Mouse (Mus musculus) intestine, embryonic 16.5 days (tissue): ENCODE data around the gene Aagab. TPM values are rescaled to one million over a fixed set of nuclear protein-coding genes. Genes with fewer than 3 reads are reported as not detected.

Experiments
- ATAC-seq: fragments of 200-750 bp; cut with Nextera tagmentation; 2 replicates; pipeline ENCODE4 v1.8.0; 2017; ENCODE audit warnings: moderate TSS enrichment, moderate library complexity
- H3K27ac ChIP-seq: fragments of 300-500 bp; sonication (generic); 2 replicates; pipeline ENCODE4 v1.5.1; 2014; ENCODE audit warnings: mild to moderate bottlenecking, low read length
- H3K27me3 ChIP-seq: fragments of 300-500 bp; sonication (generic); replicated peaks from 2 replicates; pipeline ENCODE4 v1.6.1; 2014; ENCODE audit warnings: low read length, control low read depth, mixed read lengths; ENCODE audit not compliant: control insufficient read depth, insufficient read depth
- H3K36me3 ChIP-seq: fragments of 300-500 bp; sonication (generic); 2 replicates; pipeline ENCODE4 v1.6.1; 2014; ENCODE audit warnings: low read length, control low read depth; ENCODE audit not compliant: control insufficient read depth, insufficient read depth
- H3K4me1 ChIP-seq: fragments of 300-500 bp; sonication (generic); 2 replicates; pipeline ENCODE4 v1.6.1; 2014; ENCODE audit warnings: low read length, control low read depth, mixed read lengths; ENCODE audit not compliant: control insufficient read depth, insufficient read depth
- H3K4me2 ChIP-seq: fragments of 300-500 bp; sonication (generic); 2 replicates; pipeline ENCODE4 v1.6.1; 2014; ENCODE audit warnings: low read depth, low read length, control low read depth
- H3K4me3 ChIP-seq: fragments of 300-500 bp; sonication (generic); 2 replicates; pipeline ENCODE4 v1.5.1; 2014; ENCODE audit warnings: mild to moderate bottlenecking, low read length
- H3K9ac ChIP-seq: fragments of 300-500 bp; sonication (generic); 2 replicates; pipeline ENCODE4 v1.6.1; 2014; ENCODE audit warnings: low read depth, low read length
- H3K9me3 ChIP-seq: fragments of 300-500 bp; sonication (generic); 2 replicates; pipeline ENCODE4 v1.6.1; 2016; ENCODE audit warnings: low read length, control low read depth; ENCODE audit not compliant: control insufficient read depth
- WGBS: fragments of 180-500 bp; shearing (Covaris S2); extraction: QIAGEN DNeasy Blood & Tissue Kit; methylation state at CpG from one replicate; pipeline ENCODE4 v1.1.7; 2014; 5-methylcytosine and 5-hydroxymethylcytosine counted together
- polyA plus RNA-seq: library from polyadenylated mRNA; unstranded; fragments of >200 nt; fragmentation: Nextera tagmentation; extraction: Ambion mirVana; gene quantifications from 2 replicates; pipeline ENCODE4 v1.2.1, GENCODE M21; 2015

Gene Aagab
- polyA plus RNA-seq, 1 experiment from 2014 or later, result 27.8 TPM

GRCm38 (mm10) chr9:63687413-63688015, 85.1 kb downstream of the Aagab start:
- H3K4me3 ChIP-seq, result no peak overlapping the region
- no peaks in the 10 kb centered on the region for H3K27me3 ChIP-seq
- ATAC-seq, result no peak
- H3K9ac ChIP-seq, result no peak overlapping the region
- H3K9me3 ChIP-seq, result no peaks in the 10 kb centered on the region
- H3K36me3 ChIP-seq, result no peaks in the 10 kb centered on the region
- peaks cover 7% of the 10 kb centered on the region; the same call in 1 of the 2 replicates for H3K4me1 ChIP-seq
- H3K4me2 ChIP-seq, result no peak overlapping the region
- WGBS, result 53% methylated on average over 7 of the region's 7 CpGs
- H3K27ac ChIP-seq, result peak overlapping the region; percentile 47; the same call in 1 of the 2 replicates

GRCm38 (mm10) chr9:63690511-63690910, 88.1 kb downstream of the Aagab start:
- H3K4me1 ChIP-seq, result peaks cover 3% of the 10 kb centered on the region; the same call in 1 of the 2 replicates
- no peak for ATAC-seq
- H3K36me3 ChIP-seq, result no peaks in the 10 kb centered on the region
- no peaks in the 10 kb centered on the region for H3K27me3 ChIP-seq
- H3K4me2 ChIP-seq, result no peak overlapping the region
- no peak overlapping the region for H3K4me3 ChIP-seq
- no peak overlapping the region for H3K9ac ChIP-seq
- 86% methylated on average over 1 of the region's 1 CpGs for WGBS
- no peaks in the 10 kb centered on the region for H3K9me3 ChIP-seq
- H3K27ac ChIP-seq, result no peak overlapping the region

GRCm38 (mm10) chr9:63691960-63692359, 89.5 kb downstream of the Aagab start:
- Histone ChIP-seq H3K4me2 (no peak overlapping the region), H3K36me3 (no peaks in the 10 kb centered on the region), H3K27me3 (no peaks in the 10 kb centered on the region), H3K4me3 (no peak overlapping the region), H3K9ac (no peak overlapping the region), H3K4me1 (peaks cover 4% of the 10 kb centered on the region), H3K9me3 (no peaks in the 10 kb centered on the region), H3K27ac (no peak overlapping the region)
- no peak for ATAC-seq
- 56% methylated on average over 2 of the region's 2 CpGs for WGBS

Other genes starting within 250 kb of the Aagab start
- gene Map2k5, start 224.8 kb upstream of the Aagab start, polyA plus RNA-seq, result 21.7 and 22.8 TPM in 2 replicates
- gene 2300009A05Rik, start 203.4 kb upstream of the Aagab start, polyA plus RNA-seq, result 48.5 and 49.5 TPM in 2 replicates
- 0.06 TPM in 1 of 2 replicates, not detected in the other for gene Iqch, start 167 bp upstream of the Aagab start, polyA plus RNA-seq
- gene Smad3, start 155.3 kb downstream of the Aagab start, polyA plus RNA-seq, result 10.9 and 11.8 TPM in 2 replicates